Mouse (Mus musculus) layer of hippocampus, postnatal 14 days (tissue): ENCODE measurements around the gene Armh4. TPM values are rescaled to one million over a fixed set of nuclear protein-coding genes. Genes with fewer than 3 reads are reported as not detected.
"Not testable (repeated sequence)": the region's sequence is repeated elsewhere in the genome, so short reads cannot be mapped to it uniquely, and the experiment has no call there.

ENCODE experiments used
- DNase-seq, 2 experiments: peaks; one replicate each; pipeline ENCODE4 v3.0.0; 2021 to 2022; ENCODE audit warnings: low spot score in 2 of 2, mixed read lengths in 1 of 2
- long read RNA-seq, 2 experiments: library from polyadenylated mRNA; stranded (forward); transcript quantifications; one replicate each; pipeline ENCODE4 v2.0.0; 2021
- total RNA-seq, 2 experiments: library from RNA; stranded (reverse); gene quantifications; 2 replicates each; pipeline ENCODE4 v1.2.3; 2021

The Armh4 gene
- total RNA-seq: 10 to 100 TPM; 33.4 to 33.9 TPM
- long read RNA-seq, experiment 1, full-length matches to known transcripts: 50 of 58 reads
- long read RNA-seq, experiment 1, partial matches to known transcripts: 1 of 58 reads
- long read RNA-seq, experiment 1, other reads (novel, unspliced or antisense): 7 of 58 reads
- long read RNA-seq, experiment 2, full-length matches to known transcripts: 40 of 52 reads
- long read RNA-seq, experiment 2, partial matches to known transcripts: 7 of 52 reads
- long read RNA-seq, experiment 2, other reads (novel, unspliced or antisense): 5 of 52 reads

DNA sequence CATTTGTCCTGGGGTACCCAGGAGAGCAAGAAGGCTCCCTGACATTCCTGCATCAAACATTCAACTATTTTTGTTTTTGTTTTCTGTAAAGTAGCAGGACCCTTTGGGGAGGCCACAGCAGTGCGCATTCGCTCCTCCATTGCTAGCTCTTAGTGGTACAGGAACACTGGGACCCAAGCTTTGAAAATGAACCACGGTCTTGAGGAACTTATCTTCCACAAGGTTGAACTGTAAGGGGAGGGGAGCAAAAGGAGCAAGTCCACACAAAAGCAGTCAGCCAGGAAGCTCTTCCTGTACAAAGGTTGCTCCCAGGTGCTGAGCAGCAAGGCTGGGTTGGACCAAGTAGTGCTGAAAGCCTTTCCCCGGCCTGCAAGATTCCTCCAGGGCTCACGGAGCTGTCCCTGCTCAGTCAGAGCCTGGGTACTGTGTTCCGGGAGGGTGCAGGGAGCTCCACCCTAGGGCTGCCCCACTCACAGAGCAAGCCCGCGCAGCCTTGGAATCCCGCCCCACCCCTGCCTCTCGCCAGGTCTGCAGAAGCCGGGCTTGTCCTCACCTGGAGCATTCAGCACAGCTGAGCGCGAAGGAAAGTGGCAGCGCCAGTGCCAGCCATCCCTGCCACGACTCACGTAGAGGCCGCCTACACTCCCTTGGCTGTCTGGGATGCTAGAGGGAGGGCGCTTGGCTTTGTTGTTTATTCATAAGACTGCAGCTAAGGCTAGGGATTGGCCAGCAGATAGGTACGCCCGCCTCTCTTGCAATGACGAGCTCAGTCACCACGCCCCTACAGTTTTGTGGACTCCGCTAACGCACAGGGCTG is at the start of gene Armh4:
Gene Armh4, minus strand, starts transcription at position 669 of the 817 bp plus-strand sequence.
- peak; percentile 74 to 86 for DNase-seq

DNA sequence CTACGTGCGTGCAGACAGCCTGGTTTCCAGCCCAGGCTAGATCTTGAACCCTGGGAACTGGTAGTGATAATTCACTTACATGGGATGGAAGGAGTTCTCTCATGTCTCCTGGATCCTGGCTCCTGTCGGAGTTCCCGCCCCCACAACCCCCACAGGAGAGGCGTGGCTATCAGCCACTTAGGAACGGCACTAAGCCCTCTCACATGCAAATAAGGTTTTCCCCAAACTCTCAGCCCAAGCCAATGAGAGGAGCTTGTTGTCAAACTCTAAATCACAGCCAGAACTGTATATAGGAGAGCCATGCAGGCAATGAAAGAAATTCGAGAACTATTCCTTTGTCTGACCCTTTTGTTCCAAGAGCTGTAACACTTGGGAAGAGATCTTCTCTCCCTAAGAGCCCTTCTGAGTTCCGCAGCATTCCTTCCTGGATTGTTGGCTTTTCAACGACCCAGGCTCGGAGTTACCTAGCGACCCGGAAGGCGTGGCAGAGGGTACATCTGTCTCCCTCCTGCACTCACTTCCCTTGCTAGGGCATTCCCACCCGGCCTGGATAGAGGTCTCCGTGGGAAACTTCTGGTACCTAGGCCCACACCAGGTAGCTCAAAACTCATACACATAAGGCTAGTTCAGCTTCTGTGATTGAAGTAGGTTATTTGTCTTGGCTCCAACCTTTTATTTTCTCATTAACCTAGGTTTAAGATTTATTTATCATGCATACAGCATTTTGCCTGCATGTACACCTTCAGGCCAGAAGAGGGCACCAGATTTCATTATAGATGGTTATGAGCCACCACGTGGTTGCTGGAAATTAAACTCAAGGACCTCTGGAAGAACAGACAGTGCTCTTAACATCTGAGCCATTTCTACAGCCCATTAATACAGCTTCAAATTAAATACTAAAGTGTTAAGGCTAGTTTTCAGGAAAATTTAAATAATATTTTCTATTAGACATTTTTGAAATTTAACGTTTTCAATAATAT is 46.3 kb upstream of the Armh4 start:
- no peak for DNase-seq

DNA sequence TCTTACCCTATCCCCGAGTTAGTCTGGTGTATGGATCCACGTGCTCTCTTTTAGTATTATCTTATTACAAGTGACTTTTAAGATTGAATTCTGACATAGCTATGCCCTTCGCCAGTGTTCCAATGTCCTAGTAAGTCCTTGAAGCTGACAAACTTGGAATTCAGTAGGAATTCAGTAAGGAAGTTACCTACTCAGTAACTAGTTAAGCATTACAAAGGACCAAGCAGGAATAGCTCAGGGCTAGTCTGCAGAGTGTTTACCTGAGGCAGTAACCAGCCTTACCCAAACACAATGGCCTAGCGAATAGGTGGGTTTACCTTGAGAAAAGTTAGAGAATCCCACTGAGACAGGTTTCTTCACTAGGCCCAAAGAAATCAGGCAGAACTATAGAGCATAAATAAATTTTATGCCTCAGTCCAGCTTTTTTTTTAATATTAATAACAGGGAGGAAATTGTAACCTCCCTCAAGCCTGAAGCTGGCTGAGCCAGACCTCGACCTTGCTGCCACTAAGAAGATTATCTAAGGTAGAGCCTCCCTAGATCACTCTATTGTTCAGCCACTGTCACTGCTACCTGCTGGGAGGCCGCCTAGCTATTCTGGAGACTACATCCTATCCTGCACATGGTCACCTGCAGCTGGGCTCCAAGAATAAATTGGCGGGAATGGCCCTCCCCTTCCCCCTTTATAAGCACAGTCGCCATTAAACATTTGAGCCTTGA is 36.7 kb upstream of the Armh4 start:
- not testable (repeated sequence) for DNase-seq

DNA sequence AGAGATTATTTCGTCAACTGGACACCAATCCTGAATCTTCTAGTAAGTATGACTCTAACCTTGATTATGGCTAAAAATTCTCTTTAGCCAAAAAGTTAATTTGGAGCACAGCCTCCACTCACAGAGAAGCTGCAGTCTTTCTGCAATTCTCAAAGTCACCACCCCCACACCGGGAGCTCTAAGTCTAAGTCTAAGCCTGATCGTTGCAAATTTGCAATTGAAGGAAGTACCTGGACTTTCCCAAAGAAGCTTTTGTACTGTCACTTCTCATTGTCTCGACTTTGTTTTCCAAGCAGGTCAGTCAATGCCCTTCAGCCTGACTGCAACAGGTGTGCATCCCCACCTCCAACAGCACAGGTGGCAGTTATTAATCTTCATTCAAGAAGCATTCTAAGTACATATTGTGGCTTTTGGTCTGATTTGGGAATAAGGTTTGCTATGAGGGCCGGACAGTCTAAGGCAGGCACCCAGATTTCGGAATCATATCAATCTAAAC is 35.6 kb upstream of the Armh4 start:
- DNase-seq: not testable (repeated sequence)

DNA sequence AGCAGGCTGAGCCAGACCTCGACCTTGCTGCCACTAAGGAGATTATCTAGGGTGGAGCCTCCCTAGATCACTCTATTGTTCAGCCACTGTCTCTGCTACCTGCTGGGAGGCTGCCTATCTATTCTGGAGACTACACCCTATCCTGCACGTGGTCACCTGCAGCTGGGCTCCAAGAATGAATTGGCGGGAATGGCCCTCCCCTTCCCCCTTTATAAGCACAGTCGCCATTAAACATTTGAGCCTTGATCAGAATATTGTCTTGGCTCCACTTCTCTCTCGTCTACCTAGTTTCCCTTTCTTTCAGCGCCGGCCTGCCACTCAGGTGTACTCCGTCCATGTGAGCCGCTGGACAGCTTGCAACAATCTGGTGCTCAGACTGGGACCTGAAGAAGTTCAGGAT is 29.8 kb upstream of the Armh4 start:
- DNase-seq: not testable (repeated sequence)

DNA sequence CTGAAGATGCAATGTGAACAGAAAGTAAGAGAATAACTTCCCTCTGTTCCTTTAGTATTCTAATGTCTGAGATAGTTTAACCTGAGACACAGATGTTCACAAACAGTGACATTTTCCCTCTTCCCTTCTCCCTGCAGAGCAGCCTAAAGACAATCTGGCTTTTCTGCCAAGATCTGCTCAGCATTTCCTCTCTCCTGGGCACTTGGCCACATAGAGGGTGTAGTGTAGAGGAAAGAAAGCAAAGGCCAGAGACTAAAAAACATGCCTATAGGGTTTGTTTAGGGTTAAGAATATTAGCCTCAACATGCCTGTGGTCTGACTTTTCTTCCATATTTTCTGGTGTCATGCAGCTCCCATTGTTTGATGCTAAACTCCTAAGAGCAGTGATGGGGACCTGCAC is 21.9 kb upstream of the Armh4 start:
- DNase-seq: not testable (repeated sequence)

DNA sequence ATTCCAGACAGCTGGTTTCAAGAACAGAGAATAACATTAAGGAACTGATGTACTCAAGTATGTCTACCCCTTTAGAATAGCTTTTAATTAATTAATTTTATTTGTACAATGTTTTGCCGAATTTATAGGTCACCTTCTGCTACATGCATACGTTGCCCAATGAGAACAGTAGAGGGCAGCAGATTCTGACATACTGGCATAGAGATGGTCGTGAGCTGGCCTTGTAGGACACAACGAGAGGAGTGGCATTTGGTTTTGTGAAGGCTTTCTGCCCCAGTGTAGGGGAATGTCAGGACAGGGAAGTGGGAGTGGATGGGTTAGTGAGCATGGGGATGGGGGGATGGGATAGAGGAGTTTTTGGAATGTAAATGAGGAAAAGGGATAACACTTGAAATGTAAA is 18.3 kb upstream of the Armh4 start:
- DNase-seq: peak; percentile 19 to 39

DNA sequence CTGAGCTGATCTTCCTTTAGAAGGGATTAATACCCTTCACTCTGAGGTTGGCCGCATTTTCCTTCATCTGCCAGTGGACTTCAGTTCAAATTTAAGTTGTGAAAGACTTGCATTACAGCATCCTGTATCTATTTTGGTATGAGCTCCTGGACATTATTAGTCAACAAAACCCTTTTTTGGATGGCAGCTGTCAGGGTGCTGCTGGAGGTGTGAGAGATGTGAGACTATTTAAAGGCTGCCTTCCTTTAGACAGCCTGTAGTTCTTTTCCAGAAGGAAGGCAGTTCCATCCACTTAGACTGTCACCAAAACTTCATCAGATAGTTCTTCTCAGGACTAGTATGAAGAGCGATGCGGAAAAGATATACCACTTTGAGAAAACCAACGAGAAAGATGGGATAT is 10.8 kb upstream of the Armh4 start:
- no peak for DNase-seq

DNA sequence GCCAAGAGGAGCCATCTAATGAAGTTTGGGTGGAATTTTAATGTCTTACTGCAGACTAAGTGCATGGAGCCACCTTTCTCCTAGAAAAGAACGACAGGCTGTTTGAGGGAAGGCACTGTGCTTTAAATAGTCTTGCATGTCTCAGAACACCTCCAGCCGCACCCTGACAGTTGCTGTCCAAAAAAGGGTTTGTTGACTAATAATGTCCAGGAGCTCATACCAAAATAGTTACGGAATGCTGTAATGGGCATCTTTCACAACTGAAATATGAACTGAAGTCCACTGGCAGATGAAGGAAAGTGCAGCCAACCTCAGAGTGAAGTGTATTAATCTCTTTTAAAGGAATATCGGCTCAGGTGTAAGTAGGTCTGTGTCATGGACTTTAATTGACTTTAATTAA is 7.4 kb upstream of the Armh4 start:
- DNase-seq: no peak

DNA sequence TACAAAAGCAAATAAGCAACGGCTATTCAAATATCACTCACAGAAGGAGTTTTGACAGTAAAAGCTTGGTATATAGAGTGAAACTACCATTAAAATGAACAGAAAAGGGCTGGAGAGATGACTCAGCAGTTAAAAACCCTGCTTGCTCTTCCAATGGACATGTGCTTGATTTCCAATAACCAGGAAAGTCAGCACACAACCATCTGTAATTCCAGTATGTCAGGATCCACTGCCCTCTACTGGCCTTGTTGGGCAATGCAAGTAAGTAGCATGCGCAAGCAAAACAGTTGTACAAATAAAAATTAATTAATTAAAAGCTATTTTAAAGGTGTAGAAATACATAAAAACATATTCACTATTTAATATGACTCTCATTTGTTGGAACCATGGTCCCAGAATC is 2.6 kb upstream of the Armh4 start:
- DNase-seq: peak; percentile 52 to 66

DNA sequence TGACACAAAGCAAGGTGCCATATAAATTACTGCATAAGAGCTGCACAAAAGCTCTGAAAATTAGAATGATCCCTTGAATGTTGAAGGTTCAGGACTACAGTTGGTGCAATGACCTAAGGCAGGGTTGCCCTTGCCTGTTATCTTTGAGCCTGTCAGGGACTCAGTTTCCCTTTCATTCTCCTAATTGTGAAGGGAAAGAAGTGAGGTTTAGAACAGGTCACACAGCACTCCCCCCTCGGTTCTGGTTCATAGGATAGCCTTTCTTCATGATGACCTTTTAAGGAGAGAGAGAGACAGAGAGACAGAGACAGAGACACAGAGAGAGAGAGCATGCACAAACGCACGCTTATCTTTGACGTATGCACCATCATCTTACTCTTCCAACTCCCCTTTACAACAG is 683 bp upstream of the Armh4 start:
- DNase-seq: no peak

DNA sequence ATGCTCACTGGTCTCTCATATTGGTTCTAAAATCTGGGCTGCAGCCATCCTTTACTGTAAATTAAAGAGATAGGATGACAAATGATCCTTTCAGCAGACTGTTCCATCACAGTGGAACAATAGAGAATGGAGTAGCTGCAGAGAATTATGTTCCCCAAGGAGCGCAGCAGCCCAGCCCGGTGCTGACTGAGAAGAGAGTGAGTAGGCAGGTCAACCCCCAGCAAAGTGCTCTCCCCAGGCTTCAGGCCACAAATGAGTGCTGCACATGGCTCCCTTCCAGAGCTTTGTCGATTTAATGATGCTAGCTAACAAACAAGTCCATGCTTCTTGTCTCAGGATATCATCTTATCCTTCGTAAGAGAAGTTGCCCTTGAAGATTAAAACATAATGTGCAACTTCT is 2.8 kb downstream of the Armh4 start:
- no peak for DNase-seq

DNA sequence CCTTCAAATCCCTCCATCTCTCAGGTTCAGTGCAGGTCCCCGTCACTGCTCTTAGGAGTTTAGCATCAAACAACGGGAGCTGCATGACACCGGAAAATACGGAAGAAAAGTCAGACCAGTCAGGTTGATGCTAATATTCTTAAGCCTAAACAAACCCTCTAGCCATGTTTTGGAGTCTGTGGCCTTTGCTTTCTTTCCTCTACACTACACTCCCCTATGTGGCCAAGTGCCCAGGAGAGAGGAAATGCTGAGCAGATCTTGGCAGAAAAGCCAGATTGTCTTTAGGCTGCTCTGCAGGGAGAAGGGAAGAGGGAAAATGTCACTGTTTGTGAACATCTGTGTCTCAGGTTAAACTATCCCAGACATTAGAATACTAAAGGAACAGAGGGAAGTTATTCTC is 5.6 kb downstream of the Armh4 start:
- DNase-seq: not testable (repeated sequence)

DNA sequence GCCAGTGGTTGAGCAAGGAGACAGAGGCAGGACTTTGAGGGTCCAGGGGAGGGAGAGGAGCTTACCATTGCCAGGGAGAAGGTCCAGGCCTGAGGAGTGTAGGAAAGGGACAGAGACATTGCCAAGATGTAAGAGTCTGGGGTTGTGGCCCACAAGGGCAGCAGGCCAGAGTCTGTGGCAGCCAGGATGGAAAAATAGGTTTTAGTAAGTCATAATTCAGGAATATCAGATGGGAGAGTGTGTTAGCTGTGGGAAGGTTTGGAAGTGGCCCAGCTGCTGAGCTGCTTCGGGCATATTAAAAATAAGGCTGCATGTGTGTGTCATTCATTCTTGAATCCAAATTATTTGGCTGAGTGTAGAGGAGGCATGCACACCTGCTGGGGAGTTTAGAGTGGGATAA is 11.4 kb downstream of the Armh4 start:
- DNase-seq: peak in 1 of 2 experiments; percentile 33

DNA sequence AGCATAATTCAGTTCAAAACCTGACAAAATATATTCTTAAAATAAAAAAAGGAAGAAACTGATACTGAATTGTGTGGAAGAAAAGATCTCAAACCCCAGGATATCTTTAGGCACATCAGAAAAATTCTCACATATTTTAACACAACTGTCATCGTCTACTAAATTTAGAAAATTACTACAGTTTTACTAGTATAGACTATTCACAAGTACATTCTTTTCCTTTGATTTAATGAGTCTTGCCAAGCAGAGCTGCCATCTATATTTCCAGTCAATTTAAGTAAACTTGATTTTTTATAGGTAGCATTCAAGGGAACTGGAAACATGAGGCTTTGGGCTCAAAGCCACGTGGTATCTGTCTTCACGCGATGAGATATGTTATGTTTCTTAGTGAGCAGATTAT is 16.6 kb downstream of the Armh4 start:
- DNase-seq: no peak

DNA sequence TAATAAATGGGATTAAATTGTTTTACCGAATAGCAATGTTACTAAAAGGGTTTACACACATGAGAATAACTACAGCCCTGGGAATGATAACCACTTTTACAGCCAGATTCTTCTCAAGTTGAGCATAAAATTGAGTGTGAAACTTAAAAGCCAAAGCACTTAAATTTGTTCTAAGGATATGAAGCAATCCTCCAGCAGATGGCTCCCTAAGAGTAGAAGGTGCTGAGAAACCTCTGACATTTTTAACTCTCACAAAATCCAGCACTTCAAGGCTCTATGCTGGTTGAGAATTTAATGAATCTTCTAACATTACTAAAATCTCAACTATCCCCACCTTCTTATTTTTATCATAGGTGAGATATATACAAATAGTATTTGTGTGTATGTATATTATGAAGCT is 27.3 kb downstream of the Armh4 start:
- DNase-seq: peak in 1 of 2 experiments; percentile 13

DNA sequence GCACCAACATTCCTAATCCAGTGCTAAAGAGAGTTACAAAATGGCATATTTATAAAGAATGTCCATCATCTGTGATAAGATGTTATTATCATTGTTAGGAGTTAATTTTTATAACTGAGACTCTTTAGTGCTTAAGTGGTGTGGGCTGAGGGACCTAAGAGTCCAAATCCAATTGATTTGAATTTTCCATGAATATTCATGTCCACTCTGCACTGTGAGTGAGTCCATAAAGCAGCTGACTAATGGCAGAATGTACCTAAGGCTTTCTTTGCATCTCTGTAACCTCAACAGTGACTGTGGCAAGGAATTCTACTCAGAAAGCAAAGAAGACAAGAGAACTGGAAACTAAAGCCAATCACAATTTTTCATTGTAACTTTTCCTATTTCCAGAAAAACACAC is 30.6 kb downstream of the Armh4 start:
- DNase-seq: no peak

DNA sequence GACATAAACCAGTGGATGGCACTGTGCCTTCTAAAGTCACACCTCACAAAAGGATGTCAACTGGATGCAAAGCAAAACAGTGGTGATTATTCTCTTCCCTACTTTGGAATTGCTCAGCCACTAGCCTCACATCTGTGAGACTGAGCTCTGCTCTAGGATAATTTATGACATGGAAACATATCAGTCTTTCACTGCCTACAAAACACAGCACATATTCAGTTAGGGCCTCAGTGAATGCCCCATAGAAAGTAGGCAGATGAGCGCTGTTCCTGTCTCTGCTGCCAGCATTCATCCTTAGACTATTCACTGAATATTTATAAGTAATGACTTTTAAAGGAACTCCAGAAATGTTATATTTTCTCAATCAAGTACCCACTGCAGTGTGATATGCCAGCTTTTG is 37.3 kb downstream of the Armh4 start:
- peak in 1 of 2 experiments; percentile 25 for DNase-seq

DNA sequence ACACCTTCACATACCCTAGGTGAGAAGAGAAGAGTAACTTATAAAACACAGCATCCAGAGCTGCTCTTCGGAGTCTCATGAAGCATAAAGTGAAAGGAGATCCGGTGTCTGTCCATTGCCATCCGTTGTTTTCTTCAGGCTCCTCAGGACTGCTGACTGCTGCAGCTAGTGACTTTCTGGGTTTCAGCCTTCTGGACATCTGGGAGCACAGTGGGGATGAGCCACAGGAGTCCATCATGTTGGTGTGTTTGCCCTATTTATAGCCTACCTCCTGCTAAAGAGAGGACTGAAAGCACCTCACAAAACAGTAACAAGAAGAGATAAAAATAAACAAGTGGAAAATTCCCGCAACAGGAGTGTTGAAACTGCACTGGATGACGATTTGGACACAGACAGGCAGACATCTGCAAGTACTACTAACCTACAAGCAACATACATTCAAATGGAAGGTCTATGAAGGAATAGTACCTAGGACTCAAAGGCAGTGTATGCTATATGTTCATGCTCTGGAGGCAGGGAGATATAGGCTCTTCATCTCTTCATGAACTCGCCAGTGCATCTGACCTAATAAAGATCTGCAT is 39.1 kb downstream of the Armh4 start:
- no peak for DNase-seq

DNA sequence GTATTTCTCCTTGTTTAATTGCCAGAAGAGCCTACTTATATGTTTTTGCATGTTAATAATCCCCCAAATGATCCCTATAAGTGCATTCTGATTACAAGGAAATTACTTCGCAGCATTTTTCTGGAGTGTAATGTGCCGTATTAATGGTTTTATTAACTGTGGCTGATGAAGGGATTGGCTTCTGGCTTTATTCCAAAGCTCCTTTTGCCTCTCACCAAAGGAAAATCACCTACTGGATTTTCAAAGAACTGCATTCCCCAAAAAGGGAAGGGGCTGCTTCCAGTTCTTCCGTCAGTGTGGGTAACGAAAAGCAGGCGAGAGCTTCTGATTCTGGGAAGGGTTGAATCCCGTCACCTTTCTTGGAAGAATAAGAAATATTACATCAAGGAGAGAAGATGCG is 43.9 kb downstream of the Armh4 start:
- DNase-seq: no peak
